Mouse (Mus musculus) hindbrain, postnatal 0 days (tissue): ENCODE results near the gene Dnajb7. TPM values are rescaled to one million over a fixed set of nuclear protein-coding genes. Genes with fewer than 3 reads are reported as not detected.
A peak's percentile ranks its signal among the peaks of the same experiment; 100 is the strongest.
"Not testable (repeated sequence)": the region's sequence is repeated elsewhere in the genome, so short reads cannot be mapped to it uniquely, and the experiment has no call there.

Experiments used
- ATAC-seq: fragments of 200-750 bp; cut with Nextera tagmentation; 2 replicates; pipeline ENCODE4 v1.8.0; 2017; ENCODE audit warnings: mild to moderate bottlenecking, moderate TSS enrichment, moderate library complexity
- DNase-seq: peaks from one replicate; pipeline ENCODE4 v3.0.0-alpha.2; 2015; ENCODE audit warnings: low spot score
- H3K27ac ChIP-seq: fragments of 300-500 bp; sonication (generic); 2 replicates; pipeline ENCODE4 v1.5.1; 2014; ENCODE audit warnings: mild to moderate bottlenecking
- H3K27me3 ChIP-seq: fragments of 300-500 bp; sonication (generic); 2 replicates; pipeline ENCODE4 v1.6.1; 2014; ENCODE audit warnings: low read length, mixed read lengths; ENCODE audit not compliant: insufficient read depth
- H3K36me3 ChIP-seq: fragments of 300-500 bp; sonication (generic); 2 replicates; pipeline ENCODE4 v1.6.1; 2014; ENCODE audit warnings: low read length, mixed read lengths; ENCODE audit not compliant: insufficient read depth
- H3K4me1 ChIP-seq: fragments of 300-500 bp; sonication (generic); 2 replicates; pipeline ENCODE4 v1.6.1; 2014; ENCODE audit warnings: antibody characterized with exemption, low read length, mixed read lengths; ENCODE audit not compliant: insufficient read depth
- H3K4me2 ChIP-seq: fragments of 300-500 bp; sonication (generic); 2 replicates; pipeline ENCODE4 v1.6.1; 2014; ENCODE audit warnings: low read depth, mild to moderate bottlenecking, low read length, moderate library complexity, mixed read lengths
- H3K4me3 ChIP-seq: fragments of 300-500 bp; sonication (generic); 2 replicates; pipeline ENCODE4 v1.5.1; 2014; ENCODE audit warnings: low read length
- H3K9ac ChIP-seq: fragments of 300-500 bp; sonication (generic); replicated peaks from 2 replicates; pipeline ENCODE4 v1.6.1; 2014; ENCODE audit warnings: mild to moderate bottlenecking, low read length, moderate library complexity, mixed read lengths
- H3K9me3 ChIP-seq: fragments of 300-500 bp; sonication (generic); 2 replicates; pipeline ENCODE4 v1.6.1; 2016; ENCODE audit warnings: low read length, mixed read lengths
- CTCF ChIP-seq: IDR thresholded peaks from 2 replicates; pipeline ENCODE4 v1.5.1; 2016; ENCODE audit warnings: antibody characterized with exemption, control low read depth, low read depth
- WGBS: fragments of 180-500 bp; shearing (Covaris S2); extraction: QIAGEN DNeasy Blood & Tissue Kit; methylation state at CpG from one replicate; pipeline ENCODE4 v1.1.7; 2014; 5-methylcytosine and 5-hydroxymethylcytosine counted together
- polyA plus RNA-seq: library from polyadenylated mRNA; unstranded; fragments of >200 nt; fragmentation: Nextera tagmentation; extraction: Ambion mirVana; gene quantifications from 2 replicates; pipeline ENCODE4 v1.2.1, GENCODE M21; 2015
- total RNA-seq: library from RNA; depleted of rRNA; stranded (reverse); fragments of >200 nt; gene quantifications from 2 replicates; pipeline ENCODE4 v1.2.3, GENCODE M21; 2014

Gene Dnajb7
- total and polyA plus RNA-seq, 2 experiments from 2014 or later: 0.44 TPM; not detected in 1

GRCm38 (mm10) chr15:81422156-81422681 is 14.1 kb upstream of the Dnajb7 start:
- Histone ChIP-seq H3K9me3 (no peaks in the 10 kb centered on the region), H3K4me2 (no peak overlapping the region), H3K27ac (no peak overlapping the region), H3K4me3 (no peak overlapping the region), H3K4me1 (no peaks in the 10 kb centered on the region), H3K36me3 (peaks cover 2% of the 10 kb centered on the region; the same call in 1 of the 2 replicates), H3K27me3 (no peaks in the 10 kb centered on the region), H3K9ac (no peak overlapping the region)
- no peak for TF ChIP-seq CTCF
- ATAC-seq (no peak), DNase-seq (no peak)
- WGBS: 79% methylated on average over 7 of the region's 7 CpGs

GRCm38 (mm10) chr15:81421454-81421853 is 13.4 kb upstream of the Dnajb7 start:
- Histone ChIP-seq H3K27me3 (no peaks in the 10 kb centered on the region), H3K27ac (no peak overlapping the region), H3K4me2 (no peak overlapping the region), H3K36me3 (no peaks in the 10 kb centered on the region), H3K9me3 (no peaks in the 10 kb centered on the region), H3K4me3 (no peak overlapping the region), H3K4me1 (no peaks in the 10 kb centered on the region), H3K9ac (no peak overlapping the region)
- WGBS: 72% methylated on average over 1 of the region's 1 CpGs
- no peak for TF ChIP-seq CTCF
- ATAC-seq: no peak
- no peak for DNase-seq

- H3K27ac ChIP-seq: no peak overlapping the region
- no peak for TF ChIP-seq CTCF
- ATAC-seq (no peak), DNase-seq (no peak)
- no peaks in the 10 kb centered on the region for H3K4me1 ChIP-seq
- no peaks in the 10 kb centered on the region for H3K9me3 ChIP-seq
- WGBS: 92% methylated on average over 4 of the region's 4 CpGs
- H3K27me3 ChIP-seq: no peaks in the 10 kb centered on the region
- H3K4me3 ChIP-seq: no peak overlapping the region
- H3K36me3 ChIP-seq: no peaks in the 10 kb centered on the region
- no peak overlapping the region for H3K4me2 ChIP-seq
- no peak overlapping the region for H3K9ac ChIP-seq
Measured at GRCm38 (mm10) chr15:81418065-81418464, 10.0 kb upstream of the Dnajb7 start.

- H3K9me3 ChIP-seq, H3K36me3 ChIP-seq, H3K4me1 ChIP-seq, H3K27ac ChIP-seq, H3K27me3 ChIP-seq: not testable (repeated sequence)
- 12% methylated on average over 22 of the region's 22 CpGs for WGBS
- Histone ChIP-seq H3K4me2 (peak overlapping the region; percentile 44; the same call in 1 of the 2 replicates), H3K9ac (0 out of 2 replicates have a peak overlapping the region, but pooled peaks have one; percentile 0), H3K4me3 (peak overlapping the region; percentile 23)
- ATAC-seq: peak; percentile 62
- DNase-seq: peak; percentile 31
Measured at GRCm38 (mm10) chr15:81416763-81417310, 8.7 kb upstream of the Dnajb7 start.

- Histone ChIP-seq H3K4me2 (no peak overlapping the region), H3K4me1 (peaks cover 6% of the 10 kb centered on the region; the same call in 1 of the 2 replicates), H3K9me3 (no peaks in the 10 kb centered on the region), H3K27me3 (no peaks in the 10 kb centered on the region), H3K4me3 (no peak overlapping the region), H3K27ac (no peak overlapping the region), H3K36me3 (no peaks in the 10 kb centered on the region), H3K9ac (no peak overlapping the region)
- DNase-seq: no peak
- ATAC-seq: no peak
- TF ChIP-seq CTCF: no peak
- WGBS: 74% methylated on average over 3 of the region's 3 CpGs
Measured at GRCm38 (mm10) chr15:81405008-81405407, 3.1 kb downstream of the Dnajb7 start.

- Histone ChIP-seq H3K4me1 (peaks cover 6% of the 10 kb centered on the region; the same call in 1 of the 2 replicates), H3K27ac (peak within 1 kb of the TSS; percentile 97), H3K4me3 (peak within 1 kb of the TSS; percentile 94), H3K9ac (peak within 1 kb of the TSS; percentile 91), H3K9me3 (no peaks in the 10 kb centered on the region), H3K4me2 (peak within 1 kb of the TSS; percentile 70), H3K27me3 (no peaks in the 10 kb centered on the region), H3K36me3 (no peaks in the 10 kb centered on the region)
- WGBS: under 1% methylated on average over 50 of the region's 50 CpGs
- DNase-seq (peak; percentile 98), ATAC-seq (peak; percentile 100)
- TF ChIP-seq CTCF: no peak
Measured at GRCm38 (mm10) chr15:81399638-81400315, 8.3 kb downstream of the Dnajb7 start, which contains the start of the genes St13 and Xpnpep3. St13 (minus strand) TSS chr15:81400077. Xpnpep3 (plus strand) TSS chr15:81400138.

GRCm38 (mm10) chr15:81399297-81399637 is 8.8 kb downstream of the Dnajb7 start:
- H3K27me3 ChIP-seq: no peaks in the 10 kb centered on the region
- H3K4me3 ChIP-seq: peak overlapping the region; percentile 94
- H3K36me3 ChIP-seq: no peaks in the 10 kb centered on the region
- H3K9ac ChIP-seq: peak overlapping the region; percentile 91
- no peak for DNase-seq
- TF ChIP-seq CTCF: no peak
- peak overlapping the region; percentile 97 for H3K27ac ChIP-seq
- peak overlapping the region; percentile 70 for H3K4me2 ChIP-seq
- H3K4me1 ChIP-seq: peaks cover 6% of the 10 kb centered on the region; the same call in 1 of the 2 replicates
- ATAC-seq: no peak; the same call in 1 of the 2 replicates
- no peaks in the 10 kb centered on the region for H3K9me3 ChIP-seq
- WGBS: under 1% methylated on average over 21 of the region's 21 CpGs
